In the genomic region with DNA sequence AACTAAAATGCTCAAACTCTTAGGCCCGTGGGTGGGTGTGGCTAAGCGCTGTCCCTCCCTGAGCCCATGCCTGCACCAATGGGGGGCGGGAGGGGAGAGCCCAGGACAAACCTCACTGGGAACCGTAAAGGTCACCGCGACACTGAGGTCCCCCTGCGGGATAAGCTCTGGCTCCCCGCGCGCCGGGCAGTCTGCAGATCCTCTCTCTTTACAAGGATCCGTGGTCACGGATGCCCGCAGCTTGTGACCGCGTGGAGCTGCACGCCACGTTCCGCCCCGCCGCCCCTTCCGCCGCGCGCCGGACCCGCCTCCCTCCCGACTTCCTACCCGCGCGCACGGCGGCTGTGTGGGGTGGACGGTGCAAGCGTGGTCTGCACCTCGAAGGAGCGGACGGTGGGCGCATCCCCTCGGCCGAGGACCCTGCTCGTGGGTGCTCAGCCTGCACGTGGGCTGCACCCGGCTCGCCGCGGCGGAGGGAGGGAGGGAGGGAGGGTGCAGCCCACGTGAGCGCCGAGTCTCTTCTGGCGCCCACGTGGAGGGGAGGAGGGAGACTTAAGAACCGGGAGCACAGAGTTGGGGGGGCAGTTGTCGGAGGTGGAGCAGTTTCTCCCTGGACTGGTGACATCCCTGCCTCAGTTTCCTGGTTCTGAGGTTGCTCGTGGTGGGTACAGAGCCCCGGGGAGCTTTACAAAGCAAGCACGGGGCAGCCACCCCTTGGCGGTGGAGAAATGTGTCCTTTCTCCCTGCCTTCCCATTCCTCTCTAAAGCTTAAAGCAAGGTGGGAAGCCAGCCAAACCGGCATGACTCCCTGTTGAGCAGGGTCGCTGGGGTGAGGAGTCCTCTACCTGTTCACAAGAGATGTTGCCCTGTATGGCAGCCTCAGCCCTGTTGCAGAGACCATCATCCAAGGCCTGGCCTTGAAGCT, we compare ENCODE assay signal across 8 mouse cellular contexts. TPM values are rescaled to one million over a fixed set of nuclear protein-coding genes. Genes with fewer than 3 reads are reported as not detected.
DNase-seq lines count a peak whose midpoint lies in the region; ATAC-seq and TF ChIP-seq lines count a peak whose summit lies in the region.

No protein-coding gene starts in this region.

- ATAC-seq in megakaryocyte-erythroid progenitor cell, adult 5-6 weeks (replicated peaks; ENCODE audit: low FRiP score, low TSS enrichment, poor library complexity, severe bottlenecking): peak; percentile 97

- peak; percentile 94 for DNase-seq in R1 (ENCODE audit: low read depth, low spot score)
- DNase-seq in cerebellum, postnatal 10 days: peak; percentile 67 to 70
- DNase-seq in gastrocnemius, adult 2 months: peak; percentile 70
- peak; percentile 60 for DNase-seq in induced T-regulatory cell, adult 2 months (ENCODE audit: low read depth)
- DNase-seq in left cerebral cortex, postnatal 14 days (ENCODE audit: low spot score in 2 of 2): peak; percentile 42 to 43
- DNase-seq in right cerebral cortex, postnatal 25 days: peak; percentile 70
- DNase-seq in yolk sac, embryonic 10.5 days (ENCODE audit: low spot score): peak; percentile 84

- TF ChIP-seq CTCF in gastrocnemius, adult 2 months (IDR thresholded peaks at IDR 0.05): no peak

- peak overlapping the region; percentile 92 for H3K4me3 ChIP-seq in gastrocnemius, adult 2 months

- intact Hi-C loops in gastrocnemius, adult 2 months (cut with DNase I): no loop called here
- intact Hi-C loops in left cerebral cortex, postnatal 14 days (cut with DNase I): no loop called here

- peak overlapping the region; percentile 71 for H3K27ac ChIP-seq in gastrocnemius, adult 2 months

RNA-seq across cellular contexts. Expression of a gene that starts 11.2 kb away (rescaled TPM):
- total RNA-seq in gastrocnemius, adult 2 months (2021): 1 to 10 TPM in 1 of 2 experiments, under 1 TPM in 1; 0.99 to 1.0 TPM
- total RNA-seq in left cerebral cortex, postnatal 14 days (2021): 1 to 10 TPM; 5.9 to 6.0 TPM
- total RNA-seq in megakaryocyte-erythroid progenitor cell, adult 5-6 weeks (2014; fragmentation: Nextera tagmentation): 47.3 and 48.2 TPM in 2 replicates
- total RNA-seq in megakaryocyte-erythroid progenitor cell, adult 5-6 weeks (2017): 57.5 and 86.5 TPM in 2 replicates

Comparison
In these comparisons a context has a peak if more than half of its experiments do, and no peak if none do; other contexts are left out.
1. Peak in every context shown above with its lines: DNase-seq, ATAC-seq, H3K4me3 ChIP-seq and H3K27ac ChIP-seq.
2. DNase-seq: peak in every context shown above with its lines; median percentile 94 in R1; 84 in yolk sac, embryonic 10.5 days; 70 in gastrocnemius, adult 2 months; 70 in right cerebral cortex, postnatal 25 days; 68 in cerebellum, postnatal 10 days; 60 in induced T-regulatory cell, adult 2 months; 42 in left cerebral cortex, postnatal 14 days.
3. RNA of a gene that starts 11.2 kb away (total RNA-seq): 47.3 to 86.5 TPM in megakaryocyte-erythroid progenitor cell, adult 5-6 weeks; 5.9 to 6.0 TPM in left cerebral cortex, postnatal 14 days and 0.99 to 1.0 TPM in gastrocnemius, adult 2 months; every median in the first group is over 4 times any median in the second.